Mouse (Mus musculus): ENCODE data around the gene Tlr9. TPM values are rescaled to one million over a fixed set of nuclear protein-coding genes. Genes with fewer than 3 reads are reported as not detected.

The Tlr9 gene
- polyA plus RNA-seq, 1 experiment = not detected

DNA sequence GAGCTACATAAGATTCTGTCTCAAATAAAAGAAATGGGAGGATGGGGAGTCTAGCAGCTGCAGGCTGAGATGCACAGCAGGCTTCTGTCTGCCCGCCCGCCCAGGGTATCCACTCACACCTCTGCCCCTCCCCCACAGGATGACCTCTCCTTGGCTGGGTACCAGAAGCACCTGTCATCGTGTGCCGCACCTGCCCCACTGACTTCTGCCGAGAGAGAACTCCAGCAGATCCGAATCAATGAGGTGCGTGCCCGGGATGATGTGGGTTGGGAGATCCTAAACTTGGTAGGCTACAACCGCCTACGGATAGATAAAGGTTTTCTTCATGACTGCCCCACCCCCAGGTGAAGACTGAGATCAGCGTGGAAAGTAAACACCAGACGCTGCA is 9.8 kb upstream of the Tlr9 start:
- no peak overlapping the region for H3K4me3 ChIP-seq (ENCODE audit: insufficient read depth, low read length)
- H3K4me1 ChIP-seq (ENCODE audit: control insufficient read depth, insufficient read depth, low read length) = no peaks in the 10 kb centered on the region; the same call in 1 of the 2 replicates
- H3K27ac ChIP-seq (ENCODE audit: insufficient read depth, low read length) = no peak overlapping the region
- TF ChIP-seq CTCF (IDR thresholded peaks at IDR 0.05; ENCODE audit: borderline replicate concordance, insufficient read depth, low read length) (no peak), POLR2A (IDR thresholded peaks at IDR 0.05; ENCODE audit: low read depth, low read length) (no peak)

DNA sequence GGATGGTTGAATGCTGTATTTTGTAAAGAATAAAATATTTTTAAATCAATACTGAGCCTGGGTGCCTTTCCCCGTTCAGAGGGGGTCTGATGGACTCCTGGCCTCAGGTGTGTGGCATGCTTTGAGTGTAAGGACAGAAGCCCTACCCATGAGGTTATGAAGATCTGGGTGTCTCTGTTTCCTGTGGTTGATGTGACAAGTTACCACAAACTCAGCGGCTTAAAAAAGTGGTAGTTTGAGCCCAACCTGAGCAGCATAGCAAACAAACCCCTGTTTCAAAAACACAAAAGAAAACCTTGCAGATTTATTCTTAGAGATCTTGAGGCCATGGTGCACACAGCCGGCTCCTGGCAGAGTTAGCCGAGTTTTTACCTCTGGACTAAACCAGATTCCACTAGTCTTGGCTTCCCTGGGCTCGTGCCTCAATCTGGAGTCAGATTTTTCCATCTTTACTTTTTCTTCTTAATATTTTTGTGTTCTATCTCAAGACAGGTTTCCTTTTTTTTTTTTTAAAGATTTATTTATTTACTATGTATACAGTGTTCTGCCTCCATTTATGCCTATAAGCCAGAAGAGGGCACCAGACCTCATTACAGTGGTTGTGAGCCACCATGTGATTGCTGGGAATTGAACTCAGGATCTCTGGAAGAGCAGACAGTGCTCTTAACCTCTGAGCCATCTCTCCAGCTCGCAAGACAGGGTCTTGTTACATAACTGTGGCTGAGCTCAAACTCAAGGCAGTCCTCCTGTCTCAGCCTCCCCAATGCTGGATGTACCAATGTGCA is 6.9 kb upstream of the Tlr9 start:
- no peak overlapping the region for H3K27ac ChIP-seq (ENCODE audit: insufficient read depth, low read length)
- TF ChIP-seq POLR2A (IDR thresholded peaks at IDR 0.05; ENCODE audit: low read depth, low read length) (no peak), CTCF (IDR thresholded peaks at IDR 0.05; ENCODE audit: borderline replicate concordance, insufficient read depth, low read length) (no peak)
- H3K4me1 ChIP-seq (ENCODE audit: control insufficient read depth, insufficient read depth, low read length) = no peaks in the 10 kb centered on the region; the same call in 1 of the 2 replicates
- H3K4me3 ChIP-seq (ENCODE audit: insufficient read depth, low read length) = no peak overlapping the region

DNA sequence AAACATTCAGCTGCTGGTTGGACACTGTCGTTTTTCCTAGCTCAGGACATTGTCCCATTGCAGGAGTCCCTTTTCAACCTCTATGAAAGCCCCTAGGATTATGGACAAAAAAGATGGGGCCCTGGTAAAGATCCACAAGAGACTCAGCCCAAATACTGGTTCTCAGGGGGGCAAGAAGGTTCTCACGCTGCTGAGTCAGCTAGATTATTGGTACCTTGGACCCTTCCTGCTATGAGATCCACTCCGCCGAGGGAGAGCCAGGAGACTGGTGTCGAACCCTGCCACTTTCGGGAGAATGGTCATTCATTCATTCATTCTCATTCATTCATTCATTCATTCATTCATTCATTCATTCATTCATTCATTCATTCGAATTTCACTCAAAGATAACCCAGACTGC is 5.4 kb upstream of the Tlr9 start:
- H3K27ac ChIP-seq (ENCODE audit: insufficient read depth, low read length) = no peak overlapping the region
- no peak for TF ChIP-seq POLR2A (IDR thresholded peaks at IDR 0.05; ENCODE audit: low read depth, low read length)
- TF ChIP-seq CTCF (IDR thresholded peaks at IDR 0.05; ENCODE audit: borderline replicate concordance, insufficient read depth, low read length) = no peak
- H3K4me3 ChIP-seq (ENCODE audit: insufficient read depth, low read length) = no peak overlapping the region
- no peaks in the 10 kb centered on the region for H3K4me1 ChIP-seq (ENCODE audit: control insufficient read depth, insufficient read depth, low read length)

DNA sequence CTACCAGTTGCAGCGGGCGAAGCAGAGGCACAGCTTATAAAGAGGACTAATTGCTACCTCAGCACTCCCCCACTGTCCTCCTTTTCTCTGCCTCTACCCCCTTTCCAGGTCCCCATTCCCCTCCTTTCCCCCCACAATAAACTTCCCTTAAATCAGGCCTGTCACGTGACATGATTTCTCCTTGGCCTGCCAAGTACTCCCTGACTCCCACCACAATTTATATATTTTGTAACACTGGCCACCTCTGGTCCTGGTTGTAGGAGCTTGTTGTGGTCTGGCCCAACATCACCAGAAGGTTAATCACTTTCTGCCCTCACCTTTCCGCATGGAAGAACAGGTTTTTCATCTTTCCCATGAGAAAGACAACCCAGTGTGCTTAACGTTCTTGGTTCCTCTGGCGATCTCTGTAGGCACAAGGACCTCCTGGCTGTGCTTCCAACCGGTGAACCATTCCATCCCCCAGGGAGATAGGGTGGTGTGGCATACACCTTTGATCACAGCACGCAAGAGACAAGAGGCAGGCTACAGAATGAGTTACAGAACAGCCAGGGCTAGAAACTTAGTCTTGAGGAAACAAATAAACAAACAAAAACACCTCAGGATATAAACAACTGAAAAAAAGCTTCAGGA is 1.4 kb upstream of the Tlr9 start:
- Histone ChIP-seq H3K4me3 (ENCODE audit: insufficient read depth, low read length) (no peak overlapping the region), H3K4me1 (ENCODE audit: control insufficient read depth, insufficient read depth, low read length) (no peaks in the 10 kb centered on the region), H3K27ac (ENCODE audit: insufficient read depth, low read length) (no peak overlapping the region)
- TF ChIP-seq CTCF (IDR thresholded peaks at IDR 0.05; ENCODE audit: borderline replicate concordance, insufficient read depth, low read length) (no peak), POLR2A (IDR thresholded peaks at IDR 0.05; ENCODE audit: low read depth, low read length) (no peak)

DNA sequence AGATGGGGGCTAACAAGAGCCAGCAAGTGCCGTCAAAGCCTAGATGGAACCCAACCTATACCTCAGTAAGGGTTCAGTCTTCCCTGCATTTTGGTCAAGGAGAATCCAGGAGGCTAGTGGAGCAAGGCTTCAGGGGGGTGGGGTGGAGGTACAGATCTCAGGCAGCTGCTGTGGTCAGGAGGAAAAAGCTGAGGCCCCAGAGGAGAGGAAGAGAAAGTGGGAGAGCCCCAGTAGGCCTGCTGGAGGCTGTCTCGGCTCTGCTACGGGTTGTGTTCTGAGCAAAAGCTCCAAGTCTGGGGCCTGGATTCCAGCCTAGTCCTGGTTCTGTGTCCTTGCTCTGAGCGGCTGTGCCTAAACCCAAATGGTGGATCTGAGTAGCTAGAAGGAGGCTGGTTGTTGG is 596 bp downstream of the Tlr9 start:
- Histone ChIP-seq H3K4me1 (ENCODE audit: control insufficient read depth, insufficient read depth, low read length) (0 out of 2 replicates have a peak, but pooled peaks cover 2% of the 10 kb centered on the region), H3K27ac (ENCODE audit: insufficient read depth, low read length) (no peak overlapping the region), H3K4me3 (ENCODE audit: insufficient read depth, low read length) (no peak overlapping the region)
- TF ChIP-seq POLR2A (IDR thresholded peaks at IDR 0.05; ENCODE audit: low read depth, low read length) (no peak), CTCF (IDR thresholded peaks at IDR 0.05; ENCODE audit: borderline replicate concordance, insufficient read depth, low read length) (no peak)

DNA sequence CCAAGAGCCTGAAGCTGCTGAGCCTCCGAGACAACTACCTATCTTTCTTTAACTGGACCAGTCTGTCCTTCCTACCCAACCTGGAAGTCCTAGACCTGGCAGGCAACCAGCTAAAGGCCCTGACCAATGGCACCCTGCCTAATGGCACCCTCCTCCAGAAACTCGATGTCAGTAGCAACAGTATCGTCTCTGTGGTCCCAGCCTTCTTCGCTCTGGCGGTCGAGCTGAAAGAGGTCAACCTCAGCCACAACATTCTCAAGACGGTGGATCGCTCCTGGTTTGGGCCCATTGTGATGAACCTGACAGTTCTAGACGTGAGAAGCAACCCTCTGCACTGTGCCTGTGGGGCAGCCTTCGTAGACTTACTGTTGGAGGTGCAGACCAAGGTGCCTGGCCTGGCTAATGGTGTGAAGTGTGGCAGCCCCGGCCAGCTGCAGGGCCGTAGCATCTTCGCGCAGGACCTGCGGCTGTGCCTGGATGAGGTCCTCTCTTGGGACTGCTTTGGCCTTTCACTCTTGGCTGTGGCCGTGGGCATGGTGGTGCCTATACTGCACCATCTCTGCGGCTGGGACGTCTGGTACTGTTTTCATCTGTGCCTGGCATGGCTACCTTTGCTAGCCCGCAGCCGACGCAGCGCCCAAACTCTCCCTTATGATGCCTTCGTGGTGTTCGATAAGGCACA is 3.2 kb downstream of the Tlr9 start:
- Histone ChIP-seq H3K4me3 (ENCODE audit: insufficient read depth, low read length) (no peak overlapping the region), H3K4me1 (ENCODE audit: control insufficient read depth, insufficient read depth, low read length) (0 out of 2 replicates have a peak, but pooled peaks cover 2% of the 10 kb centered on the region), H3K27ac (ENCODE audit: insufficient read depth, low read length) (no peak overlapping the region)
- TF ChIP-seq CTCF (IDR thresholded peaks at IDR 0.05; ENCODE audit: borderline replicate concordance, insufficient read depth, low read length) = no peak
- TF ChIP-seq POLR2A (IDR thresholded peaks at IDR 0.05; ENCODE audit: low read depth, low read length) = no peak

DNA sequence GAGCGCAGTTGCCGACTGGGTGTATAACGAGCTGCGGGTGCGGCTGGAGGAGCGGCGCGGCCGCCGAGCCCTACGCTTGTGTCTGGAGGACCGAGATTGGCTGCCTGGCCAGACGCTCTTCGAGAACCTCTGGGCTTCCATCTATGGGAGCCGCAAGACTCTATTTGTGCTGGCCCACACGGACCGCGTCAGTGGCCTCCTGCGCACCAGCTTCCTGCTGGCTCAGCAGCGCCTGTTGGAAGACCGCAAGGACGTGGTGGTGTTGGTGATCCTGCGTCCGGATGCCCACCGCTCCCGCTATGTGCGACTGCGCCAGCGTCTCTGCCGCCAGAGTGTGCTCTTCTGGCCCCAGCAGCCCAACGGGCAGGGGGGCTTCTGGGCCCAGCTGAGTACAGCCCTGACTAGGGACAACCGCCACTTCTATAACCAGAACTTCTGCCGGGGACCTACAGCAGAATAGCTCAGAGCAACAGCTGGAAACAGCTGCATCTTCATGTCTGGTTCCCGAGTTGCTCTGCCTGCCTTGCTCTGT is 3.8 kb downstream of the Tlr9 start:
- Histone ChIP-seq H3K4me3 (ENCODE audit: insufficient read depth, low read length) (no peak overlapping the region), H3K27ac (ENCODE audit: insufficient read depth, low read length) (no peak overlapping the region)
- TF ChIP-seq POLR2A (IDR thresholded peaks at IDR 0.05; ENCODE audit: low read depth, low read length) (no peak), CTCF (IDR thresholded peaks at IDR 0.05; ENCODE audit: borderline replicate concordance, insufficient read depth, low read length) (no peak)

DNA sequence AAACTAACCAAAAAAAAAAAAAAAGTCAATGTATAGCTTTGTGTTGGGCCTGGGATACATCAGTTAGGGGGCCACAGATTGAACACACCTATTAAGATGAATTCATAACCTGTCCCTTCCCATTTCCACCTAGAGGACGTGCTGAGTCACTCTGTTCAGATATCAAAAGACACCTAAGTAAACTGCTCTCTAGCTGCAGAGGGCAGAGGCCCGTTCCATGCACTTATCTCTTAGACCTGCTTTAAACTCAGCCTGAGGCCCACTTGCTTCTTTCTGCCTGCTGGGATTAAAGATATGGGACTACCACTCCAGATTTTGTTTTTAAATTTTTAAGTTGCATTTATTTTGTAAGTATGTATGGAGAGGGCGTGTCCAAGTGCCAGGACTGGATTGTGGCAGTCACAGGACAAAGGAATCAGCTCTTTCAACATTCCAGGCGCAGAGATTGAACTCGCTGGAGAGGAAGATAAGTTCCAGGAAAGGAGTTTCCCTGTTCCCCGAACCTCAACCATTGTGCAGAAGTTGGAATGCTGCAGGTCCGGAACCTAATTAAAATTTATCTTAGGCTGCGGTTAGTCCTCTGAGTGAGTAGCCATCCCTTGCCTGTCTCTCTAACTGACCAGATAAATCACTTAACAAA is 5.5 kb downstream of the Tlr9 start:
- Histone ChIP-seq H3K4me3 (ENCODE audit: insufficient read depth, low read length) (no peak overlapping the region), H3K27ac (ENCODE audit: insufficient read depth, low read length) (no peak overlapping the region), H3K4me1 (ENCODE audit: control insufficient read depth, insufficient read depth, low read length) (0 out of 2 replicates have a peak, but pooled peaks cover 2% of the 10 kb centered on the region)
- TF ChIP-seq POLR2A (IDR thresholded peaks at IDR 0.05; ENCODE audit: low read depth, low read length) (no peak), CTCF (IDR thresholded peaks at IDR 0.05; ENCODE audit: borderline replicate concordance, insufficient read depth, low read length) (no peak)

More for the DNA sequence above, 3.8 kb downstream of the Tlr9 start:
- H3K4me1 ChIP-seq (ENCODE audit: control insufficient read depth, insufficient read depth, low read length) = 0 out of 2 replicates have a peak, but pooled peaks cover 2% of the 10 kb centered on the region

DNA sequence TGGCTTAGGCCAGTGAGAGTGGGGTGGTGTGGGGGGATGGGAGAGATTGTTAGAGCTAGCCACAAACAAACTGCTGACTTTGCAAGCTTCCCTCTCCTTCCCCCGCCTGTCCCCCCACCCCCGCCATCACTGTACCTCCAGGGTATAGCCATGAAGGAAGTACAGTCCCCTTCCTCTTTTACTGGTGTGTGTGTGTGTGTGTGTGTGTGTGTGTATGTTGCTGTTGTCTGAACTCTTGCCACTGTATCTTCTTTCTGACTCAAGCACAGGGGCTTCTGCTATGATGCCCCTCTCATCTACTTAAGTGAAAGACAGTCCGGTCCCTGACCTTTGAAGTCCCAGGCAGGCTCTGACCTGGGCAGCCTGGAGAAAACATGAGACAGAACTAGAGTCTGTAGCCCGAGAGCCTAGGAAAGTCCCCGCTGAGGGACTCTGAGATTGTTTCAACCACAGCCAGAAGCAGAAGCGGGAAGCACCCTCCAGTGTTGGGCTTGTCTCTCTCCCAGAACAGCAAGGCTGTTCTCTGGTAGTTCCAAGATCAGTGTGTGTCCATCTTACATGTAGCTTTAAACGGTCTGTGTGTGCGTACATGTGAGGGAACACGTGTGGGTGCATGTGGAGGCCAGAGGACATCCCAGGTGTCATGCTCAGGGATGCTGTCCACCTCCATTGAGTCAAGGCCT is 7.8 kb downstream of the Tlr9 start:
- 0 out of 2 replicates have a peak, but pooled peaks cover 2% of the 10 kb centered on the region for H3K4me1 ChIP-seq (ENCODE audit: control insufficient read depth, insufficient read depth, low read length)

More for the DNA sequence above, 7.8 kb downstream of the Tlr9 start:
- Histone ChIP-seq H3K4me3 (ENCODE audit: insufficient read depth, low read length) (no peak overlapping the region), H3K27ac (ENCODE audit: insufficient read depth, low read length) (no peak overlapping the region)
- no peak for TF ChIP-seq CTCF (IDR thresholded peaks at IDR 0.05; ENCODE audit: borderline replicate concordance, insufficient read depth, low read length)
- no peak for TF ChIP-seq POLR2A (IDR thresholded peaks at IDR 0.05; ENCODE audit: low read depth, low read length)
